Mouse (Mus musculus) heart, postnatal 14 days (tissue): ENCODE data around the gene Zbtb21. TPM values are rescaled to one million over a fixed set of nuclear protein-coding genes. Genes with fewer than 3 reads are reported as not detected.
"Not testable (repeated sequence)": the region's sequence is repeated elsewhere in the genome, so short reads cannot be mapped to it uniquely, and the experiment has no call there.

ENCODE experiments used
- DNase-seq, 2 experiments: peaks; one replicate each; pipeline ENCODE4 v3.0.0; 2021 to 2022
- intact Hi-C: fragments of 180-260 bp; cut with DNase I; formaldehyde crosslinking; loops from one replicate; pipeline ENCODE4 v1.15.1; 2025
- total RNA-seq, 2 experiments: library from RNA; stranded (reverse); gene quantifications; 2 replicates each; pipeline ENCODE4 v1.2.3; 2021

The Zbtb21 gene
- total RNA-seq, 2 experiments from 2014 or later, result 10.1 to 13.5 TPM

GRCm38 (mm10) chr16:97952371-97952770 is 10.1 kb downstream of the Zbtb21 start:
- intact Hi-C loops, result no loop called here

GRCm38 (mm10) chr16:97950061-97950460 is 12.4 kb downstream of the Zbtb21 start:
- no peak for DNase-seq
- intact Hi-C loops, result no loop called here

More at GRCm38 (mm10) chr16:97952371-97952770, 10.1 kb downstream of the Zbtb21 start:
- DNase-seq, result no peak

- no peak for DNase-seq
- intact Hi-C loops, result no loop called here
These were observed 13.6 kb downstream of the Zbtb21 start for GRCm38 (mm10) chr16:97948836-97949235.

GRCm38 (mm10) chr16:97946993-97947392 is 15.4 kb downstream of the Zbtb21 start:
- intact Hi-C loops, result not testable (repeated sequence)

GRCm38 (mm10) chr16:97941844-97942243 is 20.6 kb downstream of the Zbtb21 start:
- intact Hi-C loops, result no loop called here
- no peak for DNase-seq

More at GRCm38 (mm10) chr16:97946993-97947392, 15.4 kb downstream of the Zbtb21 start:
- not testable (repeated sequence) for DNase-seq

- intact Hi-C loops, result no loop called here
- DNase-seq, result no peak
These were observed 21.9 kb downstream of the Zbtb21 start for GRCm38 (mm10) chr16:97940471-97940973.

GRCm38 (mm10) chr16:97935815-97936214 is 26.6 kb downstream of the Zbtb21 start:
- no peak for DNase-seq
- intact Hi-C loops, result no loop called here

- intact Hi-C loops, result no loop called here
- peak; percentile 36 to 40 for DNase-seq
These were observed 32.2 kb downstream of the Zbtb21 start for GRCm38 (mm10) chr16:97930231-97930630.

- intact Hi-C loops, result no loop called here
- peak; percentile 32 to 40 for DNase-seq
These were observed 32.9 kb downstream of the Zbtb21 start for GRCm38 (mm10) chr16:97929520-97929919.

GRCm38 (mm10) chr16:97927331-97927938 is 35.0 kb downstream of the Zbtb21 start:
- DNase-seq, result no peak
- intact Hi-C loops, result no loop called here

- intact Hi-C loops, result no loop called here
- DNase-seq, result no peak
These were observed 36.0 kb downstream of the Zbtb21 start for GRCm38 (mm10) chr16:97926381-97926780.

- DNase-seq, result no peak
- intact Hi-C loops, result no loop called here
These were observed 36.7 kb downstream of the Zbtb21 start for GRCm38 (mm10) chr16:97925760-97926159.

- intact Hi-C loops, result loop anchor here (2.0 to 5.0 kb wide), 3 partner anchors 37 to 73 kb away; partner anchors contain the start of gene Prdm15
- DNase-seq, result no peak
These were observed 38.7 kb downstream of the Zbtb21 start for GRCm38 (mm10) chr16:97923700-97924099.

GRCm38 (mm10) chr16:97922779-97923126 is 39.7 kb downstream of the Zbtb21 start:
- no peak for DNase-seq
- intact Hi-C loops, result loop anchor here (2.0 to 5.0 kb wide), 3 partner anchors 38 to 72 kb away; partner anchors contain the start of gene Prdm15

GRCm38 (mm10) chr16:97921961-97922778 is 40.3 kb downstream of the Zbtb21 start:
- intact Hi-C loops, result loop anchor here (2.0 to 5.0 kb wide), 3 partner anchors 39 to 71 kb away; partner anchors contain the start of gene Prdm15
- peak; percentile 91 to 92 for DNase-seq

- intact Hi-C loops, result loop anchor here (5.0 kb wide), 1 partner anchor 38 kb away; no protein-coding TSS in a partner anchor
- no peak for DNase-seq
These were observed 41.8 kb downstream of the Zbtb21 start for GRCm38 (mm10) chr16:97920621-97921020.

GRCm38 (mm10) chr16:97919793-97920192 is 42.6 kb downstream of the Zbtb21 start:
- no peak for DNase-seq
- intact Hi-C loops, result loop anchor here (5.0 kb wide), 1 partner anchor 37 kb away; no protein-coding TSS in a partner anchor

- intact Hi-C loops, result no loop called here
- DNase-seq, result no peak
These were observed 49.5 kb downstream of the Zbtb21 start for GRCm38 (mm10) chr16:97912873-97913272.

GRCm38 (mm10) chr16:97909356-97909755 is 53.1 kb downstream of the Zbtb21 start:
- intact Hi-C loops, result no loop called here
- DNase-seq, result no peak

GRCm38 (mm10) chr16:97907496-97907895 is 54.9 kb downstream of the Zbtb21 start:
- DNase-seq, result no peak
- intact Hi-C loops, result no loop called here

GRCm38 (mm10) chr16:97906337-97906736 is 56.1 kb downstream of the Zbtb21 start:
- DNase-seq, result no peak
- intact Hi-C loops, result no loop called here
